Mouse (Mus musculus) erythroblast, embryonic 14.5 days (primary cell): ENCODE data around the gene Ccnc. TPM values are rescaled to one million over a fixed set of nuclear protein-coding genes. Genes with fewer than 3 reads are reported as not detected.

Source experiments
- H3K27me3 ChIP-seq: 2 replicates; pipeline ENCODE4 v1.6.1; 2012; ENCODE audit warnings: inconsistent platforms; ENCODE audit not compliant: control insufficient read depth
- H3K36me3 ChIP-seq: 2 replicates; pipeline ENCODE4 v1.6.1; 2012; ENCODE audit warnings: mild to moderate bottlenecking, inconsistent platforms; ENCODE audit not compliant: control insufficient read depth
- H3K4me1 ChIP-seq: 2 replicates; pipeline ENCODE4 v1.6.1; 2012; ENCODE audit warnings: inconsistent platforms; ENCODE audit not compliant: control insufficient read depth
- H3K4me3 ChIP-seq: replicated peaks from 2 replicates; pipeline ENCODE3; 2012; ENCODE audit warnings: moderate library complexity, mild to moderate bottlenecking, inconsistent platforms
- H3K9me3 ChIP-seq: 2 replicates; pipeline ENCODE4 v1.6.1; 2012; ENCODE audit warnings: low read length, inconsistent platforms, mixed read lengths; ENCODE audit not compliant: control insufficient read depth
- GATA1 ChIP-seq: IDR thresholded peaks from 2 replicates; pipeline ENCODE4 v1.6.1; 2012; ENCODE audit warnings: low read length, inconsistent platforms, mixed read lengths
- TAL1 ChIP-seq: IDR thresholded peaks from 3 replicates; pipeline ENCODE4 v1.6.1; 2012; ENCODE audit warnings: low read length, inconsistent platforms, mixed read lengths
- polyA plus RNA-seq: library from polyadenylated mRNA; stranded (reverse); fragments of >175 nt; gene quantifications from 2 replicates; pipeline ENCODE4 v1.2.3, GENCODE M21; 2012

Ccnc gene
- polyA plus RNA-seq, 1 experiment = 0.11 TPM

DNA sequence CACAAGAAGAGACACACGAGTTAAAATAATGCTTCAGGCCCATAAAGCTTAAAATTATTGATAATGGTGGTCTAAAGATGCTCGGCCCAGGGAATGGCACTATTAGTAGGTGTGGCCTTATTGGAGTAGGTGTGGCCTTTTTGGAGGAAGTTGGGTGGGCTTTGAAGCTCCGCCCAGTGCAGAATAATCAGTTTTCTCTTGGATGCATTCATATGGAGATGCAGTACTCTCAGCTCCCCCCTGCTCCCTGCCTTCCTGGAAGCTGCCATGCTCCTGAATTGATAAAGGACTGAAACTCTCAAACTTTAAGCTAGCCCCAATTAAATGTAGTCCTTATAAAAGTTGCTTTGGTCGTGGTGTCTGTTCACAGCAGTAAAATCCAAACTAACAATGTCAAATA, 36.3 kb downstream of the Ccnc start:
- no peak overlapping the region for H3K4me3 ChIP-seq
- H3K36me3 ChIP-seq = peaks cover 15% of the 10 kb centered on the region
- H3K9me3 ChIP-seq = peaks cover 5% of the 10 kb centered on the region
- TF ChIP-seq GATA1 (no peak), TAL1 (no peak)
- H3K27me3 ChIP-seq = no peaks in the 10 kb centered on the region
- H3K4me1 ChIP-seq = peaks cover 17% of the 10 kb centered on the region

DNA sequence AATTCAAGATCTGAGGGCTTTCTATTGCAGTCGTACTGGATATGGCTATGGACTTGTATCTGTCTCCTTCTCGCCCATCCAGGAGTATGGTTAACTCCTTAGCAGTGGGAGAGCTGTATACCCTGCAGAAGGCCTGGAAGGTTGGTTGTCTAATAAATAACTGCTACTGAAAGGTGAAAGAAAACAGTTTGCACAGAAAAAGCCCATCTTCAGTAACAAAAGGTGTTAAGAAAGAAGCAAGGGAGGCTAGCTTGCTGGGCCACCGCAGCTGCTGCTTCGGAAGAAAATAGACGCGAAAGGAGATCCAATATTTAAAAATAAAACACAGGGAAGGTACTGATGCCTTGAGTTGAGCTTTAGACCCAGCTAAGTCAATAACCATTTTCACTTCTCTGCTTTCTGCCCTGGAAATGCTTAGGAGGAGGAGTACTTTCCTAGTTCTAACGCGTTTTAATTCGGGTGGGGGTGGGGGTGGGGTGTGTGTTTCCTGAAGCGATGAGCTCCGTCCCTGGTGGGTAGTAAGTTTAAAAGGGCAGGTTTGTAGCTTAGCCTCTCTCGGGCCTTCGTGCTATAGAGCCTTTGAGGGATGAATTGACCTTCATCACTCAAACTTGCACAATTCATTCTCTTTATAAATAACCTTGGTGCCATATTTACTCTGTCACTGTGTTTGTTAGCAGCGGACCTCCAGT, 38.8 kb downstream of the Ccnc start:
- 0 out of 2 replicates have a peak, but pooled peaks cover 2% of the 10 kb centered on the region for H3K9me3 ChIP-seq

GRCm38 (mm10) chr4:21766863-21767304, 39.4 kb downstream of the Ccnc start, which contains the start of the genes Usp45 and Tstd3:
Gene Usp45 (plus strand): TSS chr4:21767156.
Gene Tstd3 (minus strand): TSS chr4:21767212.
- Histone ChIP-seq H3K27me3 (no peaks in the 10 kb centered on the region), H3K4me1 (peaks cover 21% of the 10 kb centered on the region), H3K9me3 (0 out of 2 replicates have a peak, but pooled peaks cover 2% of the 10 kb centered on the region), H3K4me3 (peak within 1 kb of the TSS; percentile 92), H3K36me3 (peaks cover 3% of the 10 kb centered on the region)
- TF ChIP-seq TAL1 = no peak
- TF ChIP-seq GATA1 = no peak

More for the DNA sequence above, 38.8 kb downstream of the Ccnc start:
- H3K36me3 ChIP-seq = peaks cover 3% of the 10 kb centered on the region
- H3K4me1 ChIP-seq = peaks cover 20% of the 10 kb centered on the region
- H3K4me3 ChIP-seq = peak overlapping the region; percentile 92
- TF ChIP-seq TAL1 = no peak
- TF ChIP-seq GATA1 = no peak
- H3K27me3 ChIP-seq = no peaks in the 10 kb centered on the region

GRCm38 (mm10) chr4:21771064-21771463, 43.6 kb downstream of the Ccnc start:
- Histone ChIP-seq H3K9me3 (peaks cover 4% of the 10 kb centered on the region; the same call in 1 of the 2 replicates), H3K4me1 (peaks cover 30% of the 10 kb centered on the region), H3K36me3 (no peaks in the 10 kb centered on the region), H3K4me3 (no peak overlapping the region), H3K27me3 (no peaks in the 10 kb centered on the region)
- TF ChIP-seq GATA1 (no peak), TAL1 (no peak)

DNA sequence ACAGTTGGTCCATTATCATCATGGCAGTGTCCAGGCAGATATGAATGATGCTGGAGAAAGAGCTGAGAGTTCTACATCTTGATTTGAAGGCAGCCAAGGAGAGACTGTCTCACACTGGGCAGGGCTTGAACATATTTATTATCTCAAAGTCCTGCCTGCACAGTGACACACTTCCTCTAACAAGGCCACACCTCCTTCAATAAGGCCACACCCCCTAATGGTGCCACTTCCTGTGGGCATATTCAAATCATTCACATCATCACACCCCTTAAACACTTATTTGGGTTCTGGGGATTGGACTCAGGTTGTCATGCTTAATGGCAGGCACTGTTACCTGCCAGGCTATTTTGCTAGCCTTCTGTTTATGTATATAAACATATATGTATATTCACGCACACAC, 44.8 kb downstream of the Ccnc start:
- TF ChIP-seq GATA1 (no peak), TAL1 (no peak)
- Histone ChIP-seq H3K9me3 (peaks cover 4% of the 10 kb centered on the region; the same call in 1 of the 2 replicates), H3K4me3 (no peak overlapping the region), H3K4me1 (peaks cover 26% of the 10 kb centered on the region), H3K27me3 (no peaks in the 10 kb centered on the region), H3K36me3 (no peaks in the 10 kb centered on the region; the same call in 1 of the 2 replicates)

GRCm38 (mm10) chr4:21776091-21776945, 48.8 kb downstream of the Ccnc start:
- TF ChIP-seq GATA1 (no peak), TAL1 (no peak)
- peaks cover 2% of the 10 kb centered on the region; the same call in 1 of the 2 replicates for H3K9me3 ChIP-seq
- peak overlapping the region; percentile 95 for H3K4me3 ChIP-seq

DNA sequence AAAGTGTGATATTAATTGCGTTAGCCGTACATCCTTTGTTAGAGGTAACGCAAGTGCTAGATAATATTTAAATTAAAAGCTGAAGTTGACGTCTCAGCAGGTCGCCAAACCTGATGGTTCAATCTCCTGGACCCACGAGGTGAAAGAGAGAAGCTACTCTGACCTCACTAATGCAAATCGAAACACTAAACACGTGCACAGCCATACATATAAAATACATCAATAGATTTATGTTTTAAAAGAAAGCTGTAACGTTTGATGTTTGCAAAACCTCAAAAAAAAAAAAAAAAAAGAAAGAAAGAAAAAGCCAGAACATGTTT, 49.4 kb downstream of the Ccnc start:
- Histone ChIP-seq H3K27me3 (no peaks in the 10 kb centered on the region), H3K36me3 (peaks cover 37% of the 10 kb centered on the region), H3K4me1 (peaks cover 65% of the 10 kb centered on the region), H3K9me3 (peaks cover 2% of the 10 kb centered on the region; the same call in 1 of the 2 replicates), H3K4me3 (peak overlapping the region; percentile 95)
- TF ChIP-seq TAL1 (no peak), GATA1 (no peak)

More at GRCm38 (mm10) chr4:21776091-21776945, 48.8 kb downstream of the Ccnc start:
- H3K4me1 ChIP-seq = peaks cover 60% of the 10 kb centered on the region
- H3K27me3 ChIP-seq = no peaks in the 10 kb centered on the region
- peaks cover 31% of the 10 kb centered on the region for H3K36me3 ChIP-seq

DNA sequence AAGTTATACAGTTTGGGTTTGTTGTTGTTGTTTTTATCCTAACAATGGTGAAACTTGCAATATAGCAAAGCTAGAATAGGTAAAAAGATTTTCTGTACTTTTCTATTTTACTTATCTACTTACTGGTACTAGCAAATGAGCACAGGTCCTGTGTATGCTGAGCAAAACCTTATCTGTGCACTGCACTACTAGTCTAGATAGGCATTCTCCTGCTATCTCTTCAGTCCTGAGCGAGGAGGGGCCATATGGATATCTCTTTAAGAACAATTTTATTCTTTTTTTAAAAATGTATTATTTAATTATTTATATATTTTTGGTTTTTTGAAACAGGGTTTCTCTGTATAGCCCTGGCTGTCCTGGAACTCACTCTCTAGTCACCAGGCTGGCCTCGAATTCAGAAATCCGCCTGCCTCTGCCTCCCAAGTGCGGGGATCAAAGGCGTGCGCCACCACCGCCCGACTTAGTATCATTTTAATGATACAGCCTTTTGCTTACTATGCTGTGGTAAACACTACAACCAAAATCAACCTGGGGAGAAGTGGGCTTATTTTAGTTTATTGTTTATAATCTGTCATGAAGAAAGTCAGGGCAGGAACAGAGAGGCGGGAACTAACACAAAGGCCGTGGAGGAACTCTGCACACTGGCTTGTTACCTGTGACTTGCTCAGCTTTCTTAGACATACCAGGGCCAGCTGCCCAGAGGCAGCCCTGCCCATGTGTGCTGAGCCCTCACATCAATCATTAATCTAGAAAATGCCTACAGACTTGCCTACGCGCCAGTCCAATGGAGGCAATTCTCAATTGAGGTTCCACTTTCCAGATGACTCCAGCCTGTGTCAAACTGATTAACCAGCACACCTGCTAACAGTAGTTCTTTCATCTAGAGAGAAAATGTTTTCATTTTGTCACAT, 53.6 kb downstream of the Ccnc start:
- Histone ChIP-seq H3K4me3 (peak overlapping the region; percentile 46), H3K9me3 (no peaks in the 10 kb centered on the region), H3K4me1 (peaks cover 87% of the 10 kb centered on the region), H3K27me3 (no peaks in the 10 kb centered on the region), H3K36me3 (peaks cover 78% of the 10 kb centered on the region)
- TF ChIP-seq GATA1 (peak; percentile 91), TAL1 (peak; percentile 76)
